Mouse (Mus musculus) heart, adult 11 months (tissue): ENCODE data around the gene Bpifb2.

Source experiments
- DNase-seq: peaks from one replicate; pipeline ENCODE4 v3.0.0; 2022

The Bpifb2 gene

GRCm38 (mm10) chr2:153933311-153933710, 58.5 kb downstream of the Bpifb2 start:
- DNase-seq = no peak

- DNase-seq = no peak
Measured at GRCm38 (mm10) chr2:153935348-153935747, 60.5 kb downstream of the Bpifb2 start.

- DNase-seq = no peak
Measured at GRCm38 (mm10) chr2:153937843-153938242, 63.0 kb downstream of the Bpifb2 start, which contains the start of gene Bpifb4. Gene Bpifb4, plus strand, starts transcription at chr2:153938212.

GRCm38 (mm10) chr2:153943537-153943936, 68.7 kb downstream of the Bpifb2 start:
- no peak for DNase-seq

GRCm38 (mm10) chr2:153944567-153944966, 69.7 kb downstream of the Bpifb2 start:
- no peak for DNase-seq
